Mouse (Mus musculus) heart, adult 18-20 months (tissue): ENCODE results near the gene Srsf9. TPM values are rescaled to one million over a fixed set of nuclear protein-coding genes. Genes with fewer than 3 reads are reported as not detected.

Experiments
- DNase-seq, 2 experiments: peaks; one replicate each; pipeline ENCODE4 v3.0.0; 2021 to 2022; ENCODE audit warnings: mixed read lengths in 1 of 2
- total RNA-seq, 2 experiments: library from RNA; stranded (reverse); gene quantifications; 2 replicates each; pipeline ENCODE4 v1.2.3; 2021

The Srsf9 gene
- total RNA-seq, 2 experiments from 2014 or later = 18.2 to 19.2 TPM

GRCm38 (mm10) chr5:115319004-115319940, 7.7 kb upstream of the Srsf9 start:
- peak; percentile 82 to 86 for DNase-seq

DNA sequence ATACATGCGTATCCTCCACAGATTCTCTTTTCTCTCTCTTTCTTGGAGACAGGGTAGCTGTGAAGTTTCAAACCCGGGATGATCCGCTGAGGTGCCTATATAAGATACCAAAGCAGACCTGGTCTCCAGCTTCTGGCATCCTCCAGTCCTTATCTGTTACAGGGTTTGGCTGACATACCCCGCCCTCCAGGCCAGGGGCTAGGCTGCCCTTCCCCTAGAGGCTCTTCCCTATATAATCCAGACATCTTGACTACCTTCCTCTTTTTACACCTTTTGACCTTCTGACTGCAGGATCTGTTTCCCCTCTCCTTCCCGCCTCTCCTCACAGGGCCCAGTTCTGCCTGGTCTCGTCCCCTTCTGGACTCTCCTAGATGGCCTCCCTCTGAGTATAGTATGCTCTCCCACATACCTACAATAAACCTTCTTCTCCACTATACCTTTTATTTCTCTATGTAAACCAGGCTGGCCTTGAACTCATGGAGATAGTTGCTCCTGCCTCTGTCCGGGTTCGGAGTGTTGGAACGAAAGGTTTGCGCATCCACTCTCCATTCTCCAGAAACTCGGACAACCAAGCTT, 633 bp upstream of the Srsf9 start:
- no peak for DNase-seq

GRCm38 (mm10) chr5:115327610-115328548, 902 bp downstream of the Srsf9 start:
- peak; percentile 34 to 56 for DNase-seq

GRCm38 (mm10) chr5:115330955-115331354, 4.0 kb downstream of the Srsf9 start:
- DNase-seq = peak in 1 of 2 experiments; percentile 41

- no peak for DNase-seq
Measured at GRCm38 (mm10) chr5:115333626-115334025, 6.6 kb downstream of the Srsf9 start.

- DNase-seq = no peak
Measured at GRCm38 (mm10) chr5:115340007-115340406, 13.0 kb downstream of the Srsf9 start.

GRCm38 (mm10) chr5:115340577-115341313, 13.8 kb downstream of the Srsf9 start, which contains the start of the genes Gatc and Triap1:
Gene Gatc, minus strand, starts transcription at chr5:115341178.
Gene Triap1, plus strand, starts transcription at chr5:115341225.
- peak; percentile 90 to 93 for DNase-seq

DNA sequence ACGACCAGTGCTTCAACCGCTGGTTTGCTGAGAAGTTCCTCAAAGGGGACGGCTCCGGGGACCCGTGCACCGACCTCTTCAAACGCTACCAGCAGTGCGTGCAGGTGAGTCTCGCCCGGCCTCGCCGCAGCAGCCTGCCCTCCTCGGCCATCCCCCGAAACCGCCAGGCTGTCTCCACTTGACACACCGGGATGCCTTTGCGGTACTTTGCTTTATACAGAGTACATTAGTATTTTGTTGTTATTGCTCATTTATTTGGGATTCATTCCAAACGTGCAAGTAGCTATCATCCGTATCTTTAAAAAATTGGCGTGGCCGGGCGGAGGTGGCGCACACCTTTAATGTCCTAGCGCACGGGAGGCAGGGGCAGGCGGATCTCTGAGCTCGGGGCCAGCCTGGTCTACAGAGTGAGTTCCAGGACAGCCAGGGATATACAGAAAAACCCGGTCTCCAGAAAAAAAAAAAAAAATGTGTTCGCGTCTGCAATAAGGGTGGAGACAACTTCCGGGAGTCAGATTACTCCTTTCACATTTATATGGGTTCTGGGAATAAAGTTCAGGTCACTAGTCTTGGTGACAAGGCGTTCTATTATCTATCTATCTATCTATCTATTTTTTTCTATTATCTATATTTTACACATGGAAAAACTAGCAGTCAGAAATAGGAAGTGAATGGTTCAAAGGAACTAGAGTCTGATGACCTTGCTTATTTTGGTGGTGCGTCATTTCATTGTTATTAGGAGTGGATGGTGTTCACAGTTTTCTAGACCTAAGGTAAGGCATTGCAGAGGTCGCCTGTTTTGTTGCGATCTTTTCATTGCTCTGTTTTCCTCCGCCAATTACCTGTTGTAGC, 14.6 kb downstream of the Srsf9 start:
- DNase-seq = no peak

DNA sequence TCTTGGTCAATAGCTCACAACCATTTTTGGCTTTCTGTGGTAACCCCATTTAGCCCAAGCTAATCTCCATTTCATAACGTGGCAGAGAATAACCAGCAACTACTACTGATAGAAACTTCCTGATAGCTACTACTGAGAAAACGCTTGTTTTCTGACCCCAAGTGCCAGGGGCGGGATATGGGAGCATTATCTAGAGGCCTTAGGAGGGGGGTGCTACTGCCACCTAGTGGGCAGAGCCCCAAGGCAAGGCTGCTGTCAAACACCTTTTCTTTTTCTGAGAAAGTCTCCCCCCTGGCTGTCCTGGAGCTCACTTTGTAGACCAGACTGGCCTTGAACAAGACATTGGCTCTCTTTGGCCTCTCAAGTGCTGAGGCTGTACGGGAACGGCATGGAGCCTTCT, 20.6 kb downstream of the Srsf9 start:
- peak; percentile 84 to 88 for DNase-seq

DNA sequence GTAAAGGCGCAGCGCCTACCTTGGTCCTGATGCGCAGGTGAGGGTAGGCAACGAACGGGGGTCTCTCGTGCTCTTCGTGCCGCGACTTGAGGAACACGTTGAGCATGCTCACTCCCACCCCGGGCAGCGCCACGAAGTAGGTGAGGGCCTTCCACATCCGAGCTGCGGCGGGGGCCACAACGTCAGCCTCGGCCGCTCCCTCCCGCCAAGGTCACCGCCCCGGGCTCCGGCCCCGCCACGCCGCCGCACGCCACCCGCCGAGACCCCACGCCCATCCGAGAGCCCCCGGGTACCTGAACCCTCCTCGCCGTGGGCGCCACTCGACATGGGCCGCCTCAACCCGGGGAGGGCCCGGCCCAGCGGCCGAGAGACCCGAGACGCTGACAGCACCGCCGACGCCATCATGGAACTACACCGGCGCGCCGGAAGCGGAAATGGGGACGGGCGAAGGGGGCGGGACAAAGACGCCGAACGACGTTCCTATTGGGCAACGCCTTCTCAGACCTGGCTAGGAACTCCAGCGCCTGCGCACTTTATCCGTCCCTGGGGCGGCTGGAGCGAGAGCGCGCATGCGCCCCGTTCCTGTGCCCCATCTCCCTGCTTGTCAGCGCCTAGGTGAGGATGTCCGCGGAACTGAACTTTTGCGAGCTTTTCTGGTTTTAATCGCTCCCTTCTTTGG, 21.7 kb downstream of the Srsf9 start, which contains the start of gene Cox6a1:
Cox6a1 (minus strand) TSS at position 436 of the 679 bp plus-strand sequence.
- DNase-seq = peak; percentile 97 to 99

DNA sequence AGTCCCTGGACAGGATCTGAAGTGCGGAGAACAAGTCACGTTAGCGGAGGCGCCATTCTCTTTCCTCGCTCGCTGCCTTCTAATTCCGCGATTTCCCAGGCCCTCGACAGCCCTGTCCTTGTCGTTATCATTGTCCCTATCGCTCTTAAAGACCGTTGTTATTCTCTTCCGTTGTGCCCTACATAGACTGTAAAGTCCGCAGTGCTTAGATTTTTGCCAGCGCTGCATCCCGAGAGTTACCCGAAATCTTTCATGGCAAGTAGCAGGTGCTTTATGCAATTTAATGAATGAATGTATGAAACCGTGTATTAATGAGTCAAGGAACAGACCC, 22.2 kb downstream of the Srsf9 start:
- DNase-seq = no peak

DNA sequence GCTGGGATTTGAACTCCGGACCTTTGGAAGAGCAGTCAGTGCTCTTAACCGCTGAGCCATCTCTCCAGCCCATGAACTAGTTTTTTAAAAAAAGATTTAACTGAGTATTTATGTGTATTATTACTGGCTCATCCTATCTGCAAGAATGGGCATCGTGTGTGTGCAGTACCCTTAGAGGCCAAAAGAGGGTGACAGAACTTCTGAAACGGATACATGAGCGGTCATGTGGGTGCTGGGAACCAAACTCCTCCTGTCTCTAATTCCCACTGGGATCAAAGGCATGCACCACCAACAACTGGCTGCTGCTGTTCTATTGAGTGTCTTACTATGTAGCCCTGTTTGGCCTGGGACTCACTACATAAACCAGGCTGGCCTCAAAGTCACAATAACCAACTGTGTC, 24.4 kb downstream of the Srsf9 start:
- no peak for DNase-seq

GRCm38 (mm10) chr5:115355070-115355469, 28.1 kb downstream of the Srsf9 start:
- no peak for DNase-seq

GRCm38 (mm10) chr5:115358872-115359271, 31.9 kb downstream of the Srsf9 start:
- peak; percentile 72 to 90 for DNase-seq

- DNase-seq = no peak
Measured at GRCm38 (mm10) chr5:115359438-115359837, 32.5 kb downstream of the Srsf9 start.

DNA sequence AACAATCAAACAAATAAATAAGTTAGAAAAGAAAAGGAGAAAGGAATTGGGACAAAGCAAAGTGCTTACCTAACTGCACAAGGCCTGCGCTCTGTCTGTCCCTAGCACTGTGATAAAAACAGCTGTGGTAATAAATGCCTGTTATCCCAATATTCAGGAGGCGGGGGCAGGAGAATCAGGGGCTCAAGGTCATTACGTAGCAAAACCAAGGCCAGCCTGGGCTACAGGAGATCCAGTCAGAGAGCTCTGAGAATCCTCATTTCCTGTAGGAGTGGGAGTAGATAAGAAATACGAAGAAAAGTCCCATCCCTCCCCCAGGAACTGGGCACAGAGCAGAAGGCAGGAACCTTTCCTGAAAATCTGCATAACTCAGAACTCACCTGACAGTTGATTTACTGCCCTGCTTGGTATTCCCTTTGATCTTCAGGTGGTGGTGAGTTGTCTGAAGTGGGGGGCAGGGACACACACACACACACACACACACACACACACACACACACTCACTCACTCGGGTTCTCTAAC, 32.9 kb downstream of the Srsf9 start:
- no peak for DNase-seq

GRCm38 (mm10) chr5:115362216-115362615, 35.2 kb downstream of the Srsf9 start:
- DNase-seq = no peak

GRCm38 (mm10) chr5:115362819-115363714, 36.1 kb downstream of the Srsf9 start:
- no peak for DNase-seq

DNA sequence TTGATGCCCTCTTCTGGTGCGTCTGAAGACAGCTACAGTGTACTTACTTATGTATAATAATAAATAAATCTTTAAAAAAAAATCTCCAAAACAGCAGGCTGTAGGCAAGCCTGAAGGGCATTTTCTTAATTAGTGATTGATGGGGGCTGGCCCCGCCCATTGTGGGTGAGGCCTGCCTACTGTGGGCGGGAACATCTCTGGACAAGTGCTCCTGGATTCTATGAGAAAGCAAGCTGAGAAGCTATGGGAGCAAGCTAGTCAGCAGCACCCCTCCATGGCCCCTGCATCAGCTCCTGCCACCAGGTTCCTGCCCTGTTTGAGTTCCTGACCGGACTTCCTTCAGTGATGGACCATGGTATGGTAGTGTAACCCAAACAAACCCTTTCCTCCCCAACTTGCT, 37.8 kb downstream of the Srsf9 start:
- DNase-seq = no peak
